Mouse (Mus musculus) heart, postnatal 14 days (tissue): ENCODE results near the gene Derl3. TPM values are rescaled to one million over a fixed set of nuclear protein-coding genes. Genes with fewer than 3 reads are reported as not detected.
"Not testable (repeated sequence)": the region's sequence is repeated elsewhere in the genome, so short reads cannot be mapped to it uniquely, and the experiment has no call there.

Source experiments
- DNase-seq, 2 experiments: peaks; one replicate each; pipeline ENCODE4 v3.0.0; 2021 to 2022
- intact Hi-C: fragments of 180-260 bp; cut with DNase I; formaldehyde crosslinking; loops from one replicate; pipeline ENCODE4 v1.15.1; 2025
- total RNA-seq, 2 experiments: library from RNA; stranded (reverse); gene quantifications; 2 replicates each; pipeline ENCODE4 v1.2.3; 2021

The Derl3 gene
- total RNA-seq, 2 experiments from 2014 or later, result 0.51 TPM; not detected in 1

GRCm38 (mm10) chr10:75872025-75872914, 20.9 kb upstream of the Derl3 start:
- intact Hi-C loops, result no loop called here
- no peak for DNase-seq

GRCm38 (mm10) chr10:75872915-75873542, 20.2 kb upstream of the Derl3 start:
- DNase-seq, result peak; percentile 49 to 76
- intact Hi-C loops, result no loop called here

GRCm38 (mm10) chr10:75873543-75874170, 19.6 kb upstream of the Derl3 start:
- no peak for DNase-seq
- intact Hi-C loops, result no loop called here

- intact Hi-C loops, result no loop called here
- no peak for DNase-seq
These were observed 14.4 kb upstream of the Derl3 start for GRCm38 (mm10) chr10:75878836-75879235.

GRCm38 (mm10) chr10:75880351-75880750, 12.9 kb upstream of the Derl3 start:
- intact Hi-C loops, result loop anchor here (10.0 kb wide), 1 partner anchor 154 kb away; the partner anchor contains the start of gene Zfp280b
- no peak for DNase-seq

- intact Hi-C loops, result loop anchor here (10.0 kb wide), 1 partner anchor 154 kb away; the partner anchor contains the start of gene Zfp280b
These were observed 12.2 kb upstream of the Derl3 start for GRCm38 (mm10) chr10:75880771-75881577.

GRCm38 (mm10) chr10:75881578-75882432, 11.4 kb upstream of the Derl3 start:
- DNase-seq, result no peak
- intact Hi-C loops, result loop anchor here (10.0 kb wide), 1 partner anchor 153 kb away; the partner anchor contains the start of gene Zfp280b

More at GRCm38 (mm10) chr10:75880771-75881577, 12.2 kb upstream of the Derl3 start:
- no peak for DNase-seq

- DNase-seq, result no peak
These were observed 10.6 kb upstream of the Derl3 start for GRCm38 (mm10) chr10:75882433-75883231.

GRCm38 (mm10) chr10:75883232-75883552, 10.0 kb upstream of the Derl3 start:
- intact Hi-C loops, result loop anchor here (1.0 to 10.0 kb wide), 2 partner anchors 68 to 152 kb away; partner anchors contain the start of gene Zfp280b

More at GRCm38 (mm10) chr10:75882433-75883231, 10.6 kb upstream of the Derl3 start:
- intact Hi-C loops, result loop anchor here (1.0 to 10.0 kb wide), 2 partner anchors 69 to 152 kb away; partner anchors contain the start of gene Zfp280b

GRCm38 (mm10) chr10:75884742-75885141, 8.5 kb upstream of the Derl3 start:
- intact Hi-C loops, result loop anchor here (10.0 kb wide), 1 partner anchor 150 kb away; the partner anchor contains the start of gene Zfp280b
- DNase-seq, result no peak

More at GRCm38 (mm10) chr10:75883232-75883552, 10.0 kb upstream of the Derl3 start:
- peak; percentile 75 to 87 for DNase-seq

GRCm38 (mm10) chr10:75887504-75887903, 5.7 kb upstream of the Derl3 start:
- DNase-seq, result not testable (repeated sequence)

GRCm38 (mm10) chr10:75889406-75890153, 3.6 kb upstream of the Derl3 start:
- intact Hi-C loops, result loop anchor here (10.0 kb wide), 1 partner anchor 145 kb away; the partner anchor contains the start of gene Zfp280b
- peak; percentile 22 to 29 for DNase-seq

More at GRCm38 (mm10) chr10:75887504-75887903, 5.7 kb upstream of the Derl3 start:
- intact Hi-C loops, result loop anchor here (10.0 kb wide), 1 partner anchor 147 kb away; the partner anchor contains the start of gene Zfp280b

GRCm38 (mm10) chr10:75894601-75895000, 1.4 kb downstream of the Derl3 start:
- intact Hi-C loops, result no loop called here
- no peak for DNase-seq

GRCm38 (mm10) chr10:75895730-75896129, 2.5 kb downstream of the Derl3 start:
- no peak for DNase-seq
- intact Hi-C loops, result no loop called here

GRCm38 (mm10) chr10:75896208-75896607, 3.0 kb downstream of the Derl3 start:
- intact Hi-C loops, result no loop called here
- DNase-seq, result no peak

GRCm38 (mm10) chr10:75897373-75897772, 4.2 kb downstream of the Derl3 start:
- DNase-seq, result peak; percentile 74 to 79
- intact Hi-C loops, result loop anchor here (1.0 kb wide), 1 partner anchor 54 kb away; no protein-coding TSS in a partner anchor

GRCm38 (mm10) chr10:75898039-75898564, 4.9 kb downstream of the Derl3 start:
- intact Hi-C loops, result no loop called here
- DNase-seq, result no peak
